Mouse (Mus musculus) embryonic facial prominence, embryonic 12.5 days (tissue): Measurements from ENCODE around the gene Tmem56. TPM values are rescaled to one million over a fixed set of nuclear protein-coding genes. Genes with fewer than 3 reads are reported as not detected.
A peak's percentile ranks its signal among the peaks of the same experiment; 100 is the strongest.

ENCODE experiments used
- ATAC-seq: fragments of 200-750 bp; cut with Nextera tagmentation; 2 replicates; pipeline ENCODE4 v1.8.0; 2017; ENCODE audit not compliant: insufficient number of reproducible peaks, insufficient read depth, low FRiP score, low TSS enrichment
- H3K27ac ChIP-seq: fragments of 300-500 bp; sonication (generic); 2 replicates; pipeline ENCODE4 v1.5.1; 2016; ENCODE audit warnings: mild to moderate bottlenecking
- H3K27me3 ChIP-seq: fragments of 300-500 bp; sonication (generic); 2 replicates; pipeline ENCODE4 v1.6.1; 2016; ENCODE audit warnings: mild to moderate bottlenecking, moderate library complexity
- H3K36me3 ChIP-seq: fragments of 300-500 bp; sonication (generic); 2 replicates; pipeline ENCODE4 v1.6.1; 2016; ENCODE audit warnings: mild to moderate bottlenecking
- H3K4me1 ChIP-seq: fragments of 300-500 bp; sonication (generic); 2 replicates; pipeline ENCODE4 v1.6.1; 2016
- H3K4me2 ChIP-seq: fragments of 300-500 bp; sonication (generic); replicated peaks from 2 replicates; pipeline ENCODE4 v1.6.1; 2016; ENCODE audit warnings: mild to moderate bottlenecking, moderate library complexity
- H3K4me3 ChIP-seq: fragments of 300-500 bp; sonication (generic); 2 replicates; pipeline ENCODE4 v1.5.1; 2016; ENCODE audit warnings: mild to moderate bottlenecking
- H3K9ac ChIP-seq: fragments of 300-500 bp; sonication (generic); 2 replicates; pipeline ENCODE4 v1.6.1; 2016; ENCODE audit warnings: mild to moderate bottlenecking, moderate library complexity
- H3K9me3 ChIP-seq: fragments of 300-500 bp; sonication (generic); 2 replicates; pipeline ENCODE4 v1.6.1; 2016; ENCODE audit warnings: mild to moderate bottlenecking, moderate library complexity
- WGBS: fragments of 180-500 bp; shearing (Covaris S2); methylation state at CpG from one replicate; pipeline ENCODE4 v1.1.7; 2016; 5-methylcytosine and 5-hydroxymethylcytosine counted together
- polyA plus RNA-seq: library from polyadenylated mRNA; unstranded; fragments of >200 nt; fragmentation: Nextera tagmentation; extraction: Ambion mirVana; gene quantifications from 2 replicates; pipeline ENCODE4 v1.2.1, GENCODE M21; 2016

Tmem56 gene
- polyA plus RNA-seq, 1 experiment from 2014 or later: 1.0 TPM

- H3K9ac ChIP-seq: no peak overlapping the region
- H3K27me3 ChIP-seq: no peaks in the 10 kb centered on the region
- H3K36me3 ChIP-seq: no peaks in the 10 kb centered on the region
- 88% methylated on average over 4 of the region's 4 CpGs for WGBS
- H3K27ac ChIP-seq: no peak overlapping the region
- 0 out of 2 replicates have a peak, but pooled peaks cover 7% of the 10 kb centered on the region for H3K4me1 ChIP-seq
- H3K4me3 ChIP-seq: no peak overlapping the region
- ATAC-seq: no peak
- no peaks in the 10 kb centered on the region for H3K9me3 ChIP-seq
- H3K4me2 ChIP-seq: no peak overlapping the region
Observed at GRCm38 (mm10) chr3:121309429-121309828, 26.5 kb upstream of the Tmem56 start.

GRCm38 (mm10) chr3:121308935-121309334, 26.0 kb upstream of the Tmem56 start:
- Histone ChIP-seq H3K36me3 (no peaks in the 10 kb centered on the region), H3K27ac (no peak overlapping the region), H3K9me3 (no peaks in the 10 kb centered on the region), H3K4me2 (no peak overlapping the region), H3K9ac (no peak overlapping the region), H3K4me1 (0 out of 2 replicates have a peak, but pooled peaks cover 7% of the 10 kb centered on the region), H3K27me3 (no peaks in the 10 kb centered on the region), H3K4me3 (no peak overlapping the region)
- peak; percentile 48; the same call in 1 of the 2 replicates for ATAC-seq
- WGBS: 83% methylated on average over 5 of the region's 5 CpGs

DNA sequence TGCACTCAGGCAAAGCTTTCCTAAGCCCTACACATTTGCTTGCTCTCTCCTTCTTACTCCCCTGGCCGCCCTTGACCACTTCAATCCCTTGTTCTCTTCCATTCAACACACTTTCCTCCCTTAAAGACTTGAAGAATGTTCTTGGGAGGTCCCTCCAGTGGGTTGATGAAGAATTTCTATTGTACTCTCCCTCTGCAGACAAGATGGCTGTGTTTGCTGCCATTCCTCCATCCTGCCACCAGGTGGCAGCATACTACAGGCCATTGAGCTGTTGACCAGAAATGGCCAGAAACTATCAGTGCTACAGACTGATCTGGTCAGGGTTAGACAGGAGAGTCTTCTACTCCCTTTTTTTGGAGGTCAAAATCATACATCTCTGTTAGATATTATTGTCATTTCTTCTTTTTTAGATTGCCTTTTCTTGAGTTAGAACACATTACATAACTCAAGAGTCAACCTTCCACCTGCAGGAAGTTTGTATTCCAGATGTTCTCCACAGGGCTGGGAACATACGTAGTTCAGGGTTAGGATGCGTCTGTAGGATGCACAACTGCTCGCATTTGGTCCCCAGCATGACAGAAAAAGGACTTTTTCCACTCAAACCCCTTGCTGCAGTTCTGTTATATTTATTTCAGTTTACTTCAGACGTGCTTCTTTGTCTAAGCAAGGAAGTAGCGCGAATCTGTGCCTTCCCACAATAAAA, 24.8 kb upstream of the Tmem56 start:
- Histone ChIP-seq H3K9me3 (no peaks in the 10 kb centered on the region), H3K4me1 (no peaks in the 10 kb centered on the region), H3K4me3 (no peak overlapping the region), H3K36me3 (no peaks in the 10 kb centered on the region), H3K9ac (no peak overlapping the region), H3K4me2 (no peak overlapping the region), H3K27ac (no peak overlapping the region), H3K27me3 (no peaks in the 10 kb centered on the region)
- ATAC-seq: 0 out of 2 replicates have a peak, but pooled peaks have one; percentile 35
- 70% methylated on average over 7 of the region's 7 CpGs for WGBS

GRCm38 (mm10) chr3:121306641-121307040, 23.7 kb upstream of the Tmem56 start:
- no peak overlapping the region for H3K4me3 ChIP-seq
- H3K27me3 ChIP-seq: no peaks in the 10 kb centered on the region
- H3K9me3 ChIP-seq: no peaks in the 10 kb centered on the region
- no peak overlapping the region for H3K27ac ChIP-seq
- 91% methylated on average over 7 of the region's 7 CpGs for WGBS
- H3K36me3 ChIP-seq: no peaks in the 10 kb centered on the region
- H3K4me1 ChIP-seq: no peaks in the 10 kb centered on the region
- H3K4me2 ChIP-seq: no peak overlapping the region
- no peak for ATAC-seq
- H3K9ac ChIP-seq: no peak overlapping the region

- no peak overlapping the region for H3K9ac ChIP-seq
- H3K27ac ChIP-seq: no peak overlapping the region
- peaks cover 10% of the 10 kb centered on the region; the same call in 1 of the 2 replicates for H3K4me1 ChIP-seq
- H3K4me3 ChIP-seq: no peak overlapping the region
- no peak for ATAC-seq
- H3K36me3 ChIP-seq: no peaks in the 10 kb centered on the region
- H3K4me2 ChIP-seq: no peak overlapping the region
- H3K27me3 ChIP-seq: no peaks in the 10 kb centered on the region
- H3K9me3 ChIP-seq: no peaks in the 10 kb centered on the region
- WGBS: 75% methylated on average over 2 of the region's 2 CpGs
Observed at GRCm38 (mm10) chr3:121294200-121294599, 11.3 kb upstream of the Tmem56 start.

- Histone ChIP-seq H3K4me2 (peak within 1 kb of the TSS; percentile 58), H3K4me1 (peaks cover 10% of the 10 kb centered on the region; the same call in 1 of the 2 replicates), H3K27ac (peak within 1 kb of the TSS; percentile 96), H3K9ac (peak within 1 kb of the TSS; percentile 61), H3K36me3 (no peaks in the 10 kb centered on the region), H3K27me3 (no peaks in the 10 kb centered on the region), H3K9me3 (no peaks in the 10 kb centered on the region), H3K4me3 (peak within 1 kb of the TSS; percentile 51)
- WGBS: under 1% methylated on average over 42 of the region's 42 CpGs
- peak; percentile 94 for ATAC-seq
Observed at GRCm38 (mm10) chr3:121291560-121292258, 8.8 kb upstream of the Tmem56 start, which contains the start of gene Alg14. Gene Alg14, plus strand, starts transcription at chr3:121291773.

DNA sequence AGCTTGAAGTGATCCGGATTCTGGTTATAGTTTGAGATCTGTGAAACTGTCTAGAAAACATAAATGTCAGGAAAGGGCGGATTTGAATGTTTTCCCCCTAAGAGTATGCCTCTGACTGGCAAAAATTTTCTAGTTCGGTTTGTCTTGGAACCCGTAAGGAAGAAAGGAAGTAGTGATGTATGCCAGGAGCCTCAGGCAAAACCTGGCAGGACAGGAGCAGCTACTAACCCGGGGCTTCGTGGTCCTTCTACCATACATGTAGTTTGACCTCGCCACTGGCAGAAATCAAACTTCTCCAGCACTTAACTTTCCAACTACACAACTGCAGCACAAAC, 8.3 kb upstream of the Tmem56 start:
- Histone ChIP-seq H3K4me2 (peak overlapping the region; percentile 58), H3K4me1 (peaks cover 10% of the 10 kb centered on the region; the same call in 1 of the 2 replicates), H3K9ac (peak overlapping the region; percentile 61), H3K4me3 (peak overlapping the region; percentile 51), H3K9me3 (no peaks in the 10 kb centered on the region), H3K27ac (peak overlapping the region; percentile 96), H3K36me3 (no peaks in the 10 kb centered on the region), H3K27me3 (no peaks in the 10 kb centered on the region)
- no peak for ATAC-seq
- WGBS: 3% methylated on average over 7 of the region's 7 CpGs

- Histone ChIP-seq H3K27me3 (no peaks in the 10 kb centered on the region), H3K4me2 (peak overlapping the region; percentile 58), H3K27ac (peak overlapping the region; percentile 96; the same call in 1 of the 2 replicates), H3K4me3 (peak overlapping the region; percentile 51), H3K4me1 (peaks cover 10% of the 10 kb centered on the region; the same call in 1 of the 2 replicates), H3K36me3 (no peaks in the 10 kb centered on the region), H3K9me3 (no peaks in the 10 kb centered on the region), H3K9ac (peak overlapping the region; percentile 61; the same call in 1 of the 2 replicates)
- WGBS: 73% methylated on average over 8 of the region's 8 CpGs
- no peak for ATAC-seq
Observed at GRCm38 (mm10) chr3:121290681-121291080, 7.8 kb upstream of the Tmem56 start.

DNA sequence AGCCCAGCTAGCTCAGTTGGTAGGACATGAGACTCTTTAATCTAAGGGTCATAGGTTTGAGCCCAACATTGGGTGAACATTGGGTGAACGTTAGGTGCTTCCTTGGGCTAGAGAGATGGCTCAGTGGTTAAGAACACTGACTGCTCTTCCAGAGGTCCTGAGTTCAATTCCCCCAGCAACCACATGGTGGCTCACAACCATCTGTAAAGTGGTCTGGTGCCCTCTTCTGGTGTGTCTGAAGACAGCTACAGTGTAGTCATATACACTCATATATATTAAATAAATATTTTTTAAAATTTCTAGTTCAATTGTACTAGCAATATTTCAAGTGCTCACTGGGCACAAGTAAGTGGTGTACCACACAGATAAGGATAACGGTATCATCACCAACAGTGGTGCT, 4.3 kb upstream of the Tmem56 start:
- no peaks in the 10 kb centered on the region for H3K9me3 ChIP-seq
- WGBS: 91% methylated on average over 2 of the region's 2 CpGs
- ATAC-seq: no peak
- H3K4me2 ChIP-seq: no peak overlapping the region
- H3K36me3 ChIP-seq: no peaks in the 10 kb centered on the region
- no peak overlapping the region for H3K9ac ChIP-seq
- no peaks in the 10 kb centered on the region for H3K27me3 ChIP-seq
- no peak overlapping the region for H3K4me3 ChIP-seq
- H3K27ac ChIP-seq: no peak overlapping the region
- peaks cover 7% of the 10 kb centered on the region; the same call in 1 of the 2 replicates for H3K4me1 ChIP-seq

DNA sequence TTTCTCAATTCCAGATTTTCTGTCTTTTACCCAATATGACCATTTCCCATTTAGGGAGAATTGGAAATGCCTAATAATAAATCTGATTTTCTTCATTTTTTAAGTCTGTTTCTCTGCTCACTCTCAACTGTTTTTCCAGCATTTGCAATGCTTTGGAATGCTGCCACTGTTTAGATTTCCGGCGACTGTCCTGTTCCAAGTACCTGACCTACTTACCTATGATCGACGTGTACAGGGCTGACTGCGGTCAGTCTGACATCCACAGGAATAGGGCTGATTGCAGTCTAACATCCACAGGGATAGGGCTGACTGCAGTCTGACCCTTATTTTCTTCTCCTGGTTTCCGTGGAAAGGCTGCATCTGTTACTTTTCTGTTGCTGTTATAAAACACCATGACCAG, 2.3 kb upstream of the Tmem56 start:
- 89% methylated on average over 6 of the region's 6 CpGs for WGBS
- Histone ChIP-seq H3K4me2 (no peak overlapping the region), H3K4me3 (no peak overlapping the region), H3K27me3 (no peaks in the 10 kb centered on the region), H3K36me3 (no peaks in the 10 kb centered on the region), H3K4me1 (no peaks in the 10 kb centered on the region), H3K9me3 (no peaks in the 10 kb centered on the region), H3K27ac (no peak overlapping the region), H3K9ac (no peak overlapping the region)
- no peak for ATAC-seq

DNA sequence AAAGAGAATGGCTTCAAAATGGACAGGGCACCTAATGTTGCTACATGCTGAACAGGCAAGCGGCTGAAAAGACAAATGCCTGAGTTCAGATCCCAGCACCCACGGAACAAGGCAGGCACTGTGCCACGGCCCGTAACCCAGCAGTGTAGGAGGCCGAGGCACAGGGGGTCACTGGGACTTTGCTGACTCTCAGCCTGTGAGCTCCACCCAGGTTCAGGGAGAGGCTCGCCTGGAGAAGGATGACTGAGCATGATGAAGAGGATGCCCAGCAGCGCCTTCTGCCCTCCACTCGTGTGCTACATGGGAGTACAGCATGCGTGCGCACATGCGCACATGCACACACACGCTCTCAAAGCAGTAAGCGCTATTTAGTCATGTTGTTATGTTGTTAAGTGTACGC, 3.2 kb downstream of the Tmem56 start:
- WGBS: 86% methylated on average over 14 of the region's 14 CpGs

GRCm38 (mm10) chr3:121277557-121277956, 5.3 kb downstream of the Tmem56 start:
- 88% methylated on average over 4 of the region's 4 CpGs for WGBS
- Histone ChIP-seq H3K4me1 (no peaks in the 10 kb centered on the region), H3K27me3 (no peaks in the 10 kb centered on the region), H3K4me2 (no peak overlapping the region), H3K36me3 (no peaks in the 10 kb centered on the region), H3K4me3 (no peak overlapping the region), H3K9me3 (no peaks in the 10 kb centered on the region), H3K27ac (no peak overlapping the region), H3K9ac (no peak overlapping the region)
- ATAC-seq: no peak

More for the DNA sequence above, 3.2 kb downstream of the Tmem56 start:
- Histone ChIP-seq H3K4me2 (no peak overlapping the region), H3K36me3 (no peaks in the 10 kb centered on the region), H3K27me3 (no peaks in the 10 kb centered on the region), H3K27ac (no peak overlapping the region), H3K4me1 (no peaks in the 10 kb centered on the region), H3K9ac (no peak overlapping the region), H3K4me3 (no peak overlapping the region), H3K9me3 (no peaks in the 10 kb centered on the region)
- no peak for ATAC-seq
